Mouse (Mus musculus) neural tube, postnatal 0 days (tissue): Measurements from ENCODE around the gene Irs3. TPM values are rescaled to one million over a fixed set of nuclear protein-coding genes. Genes with fewer than 3 reads are reported as not detected.

Experiments used
- polyA plus RNA-seq: library from polyadenylated mRNA; unstranded; fragments of >200 nt; fragmentation: Nextera tagmentation; extraction: Ambion mirVana; gene quantifications from 2 replicates; pipeline ENCODE4 v1.2.1, GENCODE M21; 2015

Irs3 gene
- polyA plus RNA-seq, result 0.13 and 0.28 TPM in 2 replicates

GRCm38 (mm10) chr5:137645652-137646091 is at the start of gene Irs3:
Gene Irs3, minus strand, starts transcription at chr5:137645714.

GRCm38 (mm10) chr5:137684294-137685123 is 39.0 kb upstream of the Irs3 start, which contains the start of gene Agfg2:
Gene Agfg2, minus strand, starts transcription at chr5:137684726.

GRCm38 (mm10) chr5:137641054-137641453 is 4.5 kb downstream of the Irs3 start, which contains the start of gene Sap25:
Gene Sap25, plus strand, starts transcription at chr5:137641334.

GRCm38 (mm10) chr5:137628498-137629305 is 16.8 kb downstream of the Irs3 start, which contains the start of the genes Fbxo24, Lrch4 and Gm20605:
Gene Fbxo24, minus strand, starts transcription at chr5:137629002.
Gene Lrch4, plus strand, starts transcription at chr5:137629121.
Gene Gm20605, plus strand, starts transcription at chr5:137629175.

GRCm38 (mm10) chr5:137613550-137613949 is 32.0 kb downstream of the Irs3 start, which contains the start of gene Pcolce:
Gene Pcolce, minus strand, starts transcription at chr5:137613784.

GRCm38 (mm10) chr5:137600619-137601364 is 44.7 kb downstream of the Irs3 start, which contains the start of gene Mospd3:
Gene Mospd3, minus strand, starts transcription at chr5:137601058.

Other genes starting within 250 kb of the Irs3 start
- gene Zan, start 168.7 kb downstream of the Irs3 start, polyA plus RNA-seq, result 0.14 and 0.22 TPM in 2 replicates
- gene Pop7, start 143.2 kb downstream of the Irs3 start, polyA plus RNA-seq, result 85.2 and 85.8 TPM in 2 replicates
- gene Gigyf1, start 127.2 kb downstream of the Irs3 start, polyA plus RNA-seq, result 14.3 and 16.3 TPM in 2 replicates
- not detected in 2 replicates for gene Epo, start 112.5 kb downstream of the Irs3 start, polyA plus RNA-seq
- gene Gnb2, start 112.2 kb downstream of the Irs3 start, polyA plus RNA-seq, result 624 and 644 TPM in 2 replicates
- gene Actl6b, start 92.2 kb downstream of the Irs3 start, polyA plus RNA-seq, result 159 and 196 TPM in 2 replicates
- 9.2 and 12.8 TPM in 2 replicates for gene Tfr2, start 75.9 kb downstream of the Irs3 start, polyA plus RNA-seq
- 95.2 and 98.7 TPM in 2 replicates for gene Mospd3, start 44.7 kb downstream of the Irs3 start, polyA plus RNA-seq
- 52.0 and 67.0 TPM in 2 replicates for gene Pcolce, start 31.9 kb downstream of the Irs3 start, polyA plus RNA-seq
- gene Fbxo24, start 16.7 kb downstream of the Irs3 start, polyA plus RNA-seq, result 0.14 TPM in 1 of 2 replicates, not detected in the other
- 17.9 and 18.3 TPM in 2 replicates for gene Lrch4, start 16.6 kb downstream of the Irs3 start, polyA plus RNA-seq
- 2.6 and 5.1 TPM in 2 replicates for gene Gm20605, start 16.5 kb downstream of the Irs3 start, polyA plus RNA-seq
- gene Sap25, start 4.4 kb downstream of the Irs3 start, polyA plus RNA-seq, result 3.2 and 4.3 TPM in 2 replicates
- 23.7 and 24.8 TPM in 2 replicates for gene Agfg2, start 39.0 kb upstream of the Irs3 start, polyA plus RNA-seq
- gene Nyap1, start 95.9 kb upstream of the Irs3 start, polyA plus RNA-seq, result 26.4 and 29.9 TPM in 2 replicates
- 413 and 448 TPM in 2 replicates for gene Tsc22d4, start 100.0 kb upstream of the Irs3 start, polyA plus RNA-seq
- gene Ppp1r35, start 133.1 kb upstream of the Irs3 start, polyA plus RNA-seq, result 53.2 and 55.8 TPM in 2 replicates
- gene Mepce, start 141.9 kb upstream of the Irs3 start, polyA plus RNA-seq, result 14.7 and 15.7 TPM in 2 replicates
- 9.2 and 10.5 TPM in 2 replicates for gene Zcwpw1, start 142.1 kb upstream of the Irs3 start, polyA plus RNA-seq
- gene Pilra, start 190.6 kb upstream of the Irs3 start, polyA plus RNA-seq, result 0.58 and 0.71 TPM in 2 replicates
- 0.28 TPM in 1 of 2 replicates, not detected in the other for gene Pilrb1, start 212.4 kb upstream of the Irs3 start, polyA plus RNA-seq
- gene Pilrb2, start 226.1 kb upstream of the Irs3 start, polyA plus RNA-seq, result not detected in 2 replicates